Mouse (Mus musculus) adrenal gland, adult 8-10 months (tissue): ENCODE results near the gene Coq5. TPM values are rescaled to one million over a fixed set of nuclear protein-coding genes. Genes with fewer than 3 reads are reported as not detected.
"Not testable (repeated sequence)": the region's sequence is repeated elsewhere in the genome, so short reads cannot be mapped to it uniquely, and the experiment has no call there.

Source experiments
- DNase-seq: peaks from one replicate; pipeline ENCODE4 v3.0.0; 2022
- total RNA-seq, 4 experiments: library from RNA; stranded (reverse); gene quantifications; 2 replicates each; pipeline ENCODE4 v1.2.4; 2022

The Coq5 gene
- total RNA-seq, 4 experiments from 2014 or later: 50.3 to 63.7 (median 60.1) TPM

- peak; percentile 30 for DNase-seq
Observed at GRCm38 (mm10) chr5:115267469-115268045, 11.9 kb upstream of the Coq5 start.

DNA sequence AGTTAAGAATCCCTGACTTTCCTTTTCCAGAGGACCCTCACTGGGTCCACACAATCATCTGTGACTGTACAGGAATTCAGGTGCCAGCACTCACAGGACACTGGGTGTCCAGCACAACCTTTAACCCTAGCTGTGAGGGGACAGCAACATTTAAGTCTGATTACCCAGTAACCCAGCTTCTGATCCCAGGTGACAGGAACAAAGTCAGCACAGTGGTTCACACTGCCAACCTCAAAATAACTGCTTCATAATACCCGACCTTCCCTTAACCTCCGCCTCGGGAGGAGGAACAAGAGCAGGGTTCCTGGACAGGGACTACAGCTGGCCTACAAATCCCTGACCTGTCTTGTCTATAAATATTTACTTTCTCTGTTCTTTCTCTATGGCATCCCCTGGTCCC, 11.2 kb upstream of the Coq5 start:
- DNase-seq: no peak

GRCm38 (mm10) chr5:115269969-115270368, 9.5 kb upstream of the Coq5 start:
- DNase-seq: no peak

GRCm38 (mm10) chr5:115271931-115272811, 7.3 kb upstream of the Coq5 start:
- DNase-seq: peak; percentile 23

DNA sequence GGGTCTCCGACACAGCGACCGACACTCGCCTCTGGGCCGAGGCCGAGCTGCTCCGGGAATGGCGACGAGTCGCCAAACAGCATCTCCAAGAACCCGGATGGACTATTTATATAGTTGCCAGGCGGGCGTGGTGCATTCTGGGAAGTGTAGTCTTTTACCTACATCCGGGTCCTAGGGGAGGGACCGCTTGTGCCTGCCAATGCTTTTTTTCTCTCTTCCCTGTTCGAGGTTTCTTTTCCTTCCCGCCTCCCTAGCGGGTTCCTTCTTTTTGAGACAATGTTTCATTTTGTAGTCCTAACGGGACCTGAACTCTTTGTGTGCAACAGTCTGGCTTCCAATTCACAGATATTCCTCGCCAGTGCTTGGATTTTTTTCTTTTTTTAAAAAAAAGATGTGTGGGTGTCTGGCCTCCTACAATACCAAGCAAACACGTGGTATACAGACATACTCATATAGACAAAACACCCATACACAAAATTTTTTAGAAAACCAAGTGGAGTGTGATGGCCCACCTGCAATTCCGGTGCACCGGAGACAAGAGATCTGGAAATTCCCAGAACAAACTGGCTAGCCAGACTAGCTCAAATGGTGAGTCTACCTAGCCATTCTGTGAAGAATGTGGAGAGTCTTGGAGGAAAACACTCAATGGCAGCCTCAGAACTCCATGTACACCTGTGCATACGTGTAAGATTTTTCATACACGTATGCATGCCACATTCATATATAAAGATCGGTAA, 6.5 kb upstream of the Coq5 start, which contains the start of gene Rnf10:
Rnf10 (minus strand) TSS at position 87 of the 737 bp plus-strand sequence.
- peak; percentile 96 for DNase-seq

DNA sequence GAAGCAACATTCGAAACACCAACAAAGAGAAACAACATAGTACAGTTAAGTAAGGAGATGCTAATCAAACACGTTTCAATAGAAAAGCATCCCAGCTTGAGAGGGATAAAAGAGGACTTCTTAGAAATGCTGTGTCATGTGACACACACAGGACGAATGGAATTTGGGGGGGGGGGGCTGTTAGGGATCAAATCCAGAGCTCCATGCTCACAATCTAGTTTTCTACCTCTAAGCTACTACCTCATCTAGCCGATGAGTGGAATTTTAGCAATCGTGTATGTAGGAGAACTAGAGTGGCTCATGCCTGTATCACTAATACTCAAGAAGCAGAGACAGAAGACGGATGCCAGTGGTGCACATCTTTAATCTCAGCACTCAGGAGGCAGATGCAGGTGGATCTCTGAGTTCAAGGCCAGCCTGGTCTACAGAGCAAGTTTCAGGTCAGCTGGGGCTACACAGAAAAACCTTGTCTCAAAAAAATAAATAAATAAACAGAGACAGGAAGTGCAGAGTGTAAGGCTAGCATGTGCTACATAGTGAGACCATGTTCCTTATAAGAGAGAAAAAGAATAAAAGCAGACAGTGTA, 5.8 kb upstream of the Coq5 start:
- no peak for DNase-seq

DNA sequence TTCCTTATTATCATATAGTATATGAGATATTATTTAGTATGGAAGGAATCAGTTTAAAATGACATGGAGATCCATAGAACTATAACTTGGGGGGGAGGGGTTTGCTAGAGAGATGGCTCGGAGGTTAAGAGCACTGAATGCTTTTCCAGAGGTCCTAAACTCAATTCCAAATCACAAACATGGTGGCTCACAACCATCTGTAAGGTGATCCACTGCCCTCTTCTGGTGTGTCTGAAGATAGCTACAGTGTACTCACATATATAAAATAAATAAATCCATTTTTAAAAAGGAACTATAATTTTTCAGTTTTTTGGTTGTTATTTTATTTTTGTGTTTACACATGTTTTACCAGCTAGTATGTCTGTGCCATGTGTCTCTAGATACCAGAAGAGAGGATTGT, 5.1 kb upstream of the Coq5 start:
- DNase-seq: no peak

DNA sequence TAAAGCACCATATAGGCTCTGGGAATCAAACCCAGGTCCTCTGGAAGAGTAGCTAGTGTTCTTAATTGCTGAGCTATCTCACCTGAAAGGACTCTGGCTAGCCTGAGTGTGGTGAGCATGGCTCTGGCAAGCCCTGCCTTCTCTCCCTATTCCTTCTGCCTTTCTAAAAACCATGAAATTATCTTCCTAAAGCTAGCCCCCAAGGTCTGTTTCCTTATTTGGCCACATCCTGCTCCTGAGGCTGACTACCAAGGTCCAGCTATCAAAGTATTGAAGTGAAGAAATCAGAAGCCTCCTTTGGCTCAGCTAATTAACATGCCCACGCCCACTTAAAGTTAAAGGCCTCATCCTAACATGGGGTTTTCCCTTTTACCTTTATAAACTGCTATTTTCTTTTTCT, 4.7 kb upstream of the Coq5 start:
- DNase-seq: peak; percentile 35

DNA sequence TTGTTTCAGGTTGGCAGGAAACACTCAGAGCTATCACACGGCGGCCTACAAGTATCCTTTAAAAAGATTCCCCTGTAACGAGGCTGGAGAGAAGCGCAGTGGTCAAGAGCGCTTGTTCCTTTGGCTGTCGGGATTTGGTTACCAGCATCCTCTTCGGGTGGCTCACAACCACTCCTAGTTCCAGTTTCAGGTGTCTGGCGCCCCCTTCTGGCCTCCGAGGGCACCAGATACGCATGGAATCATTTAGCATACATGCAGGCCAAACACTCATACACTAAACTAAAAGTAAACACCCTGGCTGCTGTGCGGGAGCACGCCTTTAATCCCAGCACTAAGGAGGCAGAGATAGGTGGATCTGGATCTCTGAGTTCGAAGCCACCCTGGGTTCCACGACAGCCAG, 3.5 kb upstream of the Coq5 start:
- DNase-seq: no peak

DNA sequence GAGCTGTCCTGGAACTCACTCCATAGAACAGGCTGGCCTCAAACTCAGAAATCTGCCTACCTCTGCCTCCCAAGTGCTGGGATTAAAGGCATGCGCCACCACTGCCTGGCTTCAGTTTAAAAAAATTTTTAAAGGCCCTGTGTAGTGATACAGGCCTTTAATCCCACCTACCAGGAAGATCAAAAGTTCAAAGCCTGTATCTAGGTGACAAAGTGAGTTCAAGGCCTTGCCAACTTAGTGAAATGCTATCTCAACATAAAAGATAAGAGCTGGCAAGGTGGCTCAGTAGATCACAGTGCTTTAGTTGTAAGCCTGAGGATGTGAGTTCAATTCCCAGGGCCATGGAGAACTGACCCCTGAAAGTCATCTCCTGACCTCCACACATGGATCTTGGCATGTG, 1.4 kb upstream of the Coq5 start:
- no peak for DNase-seq

- DNase-seq: no peak
Observed at GRCm38 (mm10) chr5:115278785-115279184, 681 bp upstream of the Coq5 start.

DNA sequence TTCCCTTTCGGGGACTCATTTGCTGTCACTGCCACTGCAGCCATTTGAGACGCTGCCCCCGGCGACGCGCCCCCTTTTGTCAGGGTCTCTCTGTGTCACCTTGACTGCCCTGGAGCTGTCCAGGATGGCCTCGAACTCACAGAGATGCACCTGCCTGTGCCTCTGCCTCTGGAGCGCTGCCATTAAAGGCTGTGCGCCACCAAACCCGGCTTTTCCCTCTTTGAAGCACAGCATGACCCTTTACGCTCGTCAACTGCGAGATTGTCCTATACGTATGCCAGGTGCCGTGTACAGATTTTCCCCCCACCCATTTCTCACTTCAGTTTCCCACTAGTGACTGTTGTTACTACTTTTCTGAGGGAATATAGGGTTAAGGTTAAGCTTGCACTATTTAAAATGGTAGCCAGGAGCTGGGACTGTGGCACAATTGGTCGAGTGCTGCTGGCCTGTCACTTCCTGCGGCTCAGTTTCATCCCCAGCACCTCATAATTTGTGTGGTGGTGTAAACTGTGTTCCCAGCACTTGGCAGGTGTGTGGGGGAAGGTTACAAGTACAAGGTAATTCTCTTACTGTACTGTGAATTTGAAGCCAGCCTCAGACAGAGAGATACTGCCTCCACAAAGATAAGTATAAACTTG, 703 bp downstream of the Coq5 start:
- no peak for DNase-seq

- DNase-seq: no peak
Observed at GRCm38 (mm10) chr5:115284735-115285134, 5.3 kb downstream of the Coq5 start.

DNA sequence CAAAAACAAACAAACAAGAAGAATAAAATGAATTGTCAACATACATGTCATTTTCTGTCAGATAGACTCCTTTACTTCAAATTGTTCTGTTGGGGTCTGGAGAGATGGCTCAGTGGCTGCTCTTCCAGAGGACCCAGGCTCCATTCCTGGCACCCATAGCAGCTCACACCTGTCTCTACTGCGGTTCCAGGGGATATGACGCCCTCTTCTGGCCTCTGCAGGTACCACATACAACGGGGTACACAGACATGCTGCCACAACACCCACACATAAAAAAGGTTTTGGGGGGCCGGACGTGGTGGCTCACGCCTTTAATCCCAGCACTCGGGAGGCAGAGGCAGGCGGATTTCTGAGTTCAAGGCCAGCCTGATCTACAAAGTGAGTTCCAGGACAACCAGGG, 14.7 kb downstream of the Coq5 start:
- no peak for DNase-seq

DNA sequence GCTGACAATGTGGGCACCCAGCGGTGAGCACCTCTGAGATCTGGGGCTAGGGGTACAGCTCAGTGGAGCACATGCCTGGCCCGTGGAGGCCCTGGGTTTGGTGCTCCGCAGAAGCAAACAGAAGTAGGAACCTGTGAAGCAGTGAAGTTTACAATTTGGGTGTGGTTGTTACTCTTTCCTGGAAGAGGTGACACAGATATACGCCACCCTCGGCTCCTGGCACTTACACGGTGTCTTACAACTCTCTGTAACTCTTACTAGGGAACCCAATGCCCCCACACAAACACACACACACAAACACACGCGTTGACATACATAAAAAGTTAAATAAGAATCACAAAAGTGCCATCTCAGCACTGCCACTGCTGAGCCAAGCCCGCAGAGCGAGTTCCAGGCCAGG, 16.9 kb downstream of the Coq5 start:
- DNase-seq: no peak

GRCm38 (mm10) chr5:115300035-115300744, 20.7 kb downstream of the Coq5 start:
- no peak for DNase-seq

DNA sequence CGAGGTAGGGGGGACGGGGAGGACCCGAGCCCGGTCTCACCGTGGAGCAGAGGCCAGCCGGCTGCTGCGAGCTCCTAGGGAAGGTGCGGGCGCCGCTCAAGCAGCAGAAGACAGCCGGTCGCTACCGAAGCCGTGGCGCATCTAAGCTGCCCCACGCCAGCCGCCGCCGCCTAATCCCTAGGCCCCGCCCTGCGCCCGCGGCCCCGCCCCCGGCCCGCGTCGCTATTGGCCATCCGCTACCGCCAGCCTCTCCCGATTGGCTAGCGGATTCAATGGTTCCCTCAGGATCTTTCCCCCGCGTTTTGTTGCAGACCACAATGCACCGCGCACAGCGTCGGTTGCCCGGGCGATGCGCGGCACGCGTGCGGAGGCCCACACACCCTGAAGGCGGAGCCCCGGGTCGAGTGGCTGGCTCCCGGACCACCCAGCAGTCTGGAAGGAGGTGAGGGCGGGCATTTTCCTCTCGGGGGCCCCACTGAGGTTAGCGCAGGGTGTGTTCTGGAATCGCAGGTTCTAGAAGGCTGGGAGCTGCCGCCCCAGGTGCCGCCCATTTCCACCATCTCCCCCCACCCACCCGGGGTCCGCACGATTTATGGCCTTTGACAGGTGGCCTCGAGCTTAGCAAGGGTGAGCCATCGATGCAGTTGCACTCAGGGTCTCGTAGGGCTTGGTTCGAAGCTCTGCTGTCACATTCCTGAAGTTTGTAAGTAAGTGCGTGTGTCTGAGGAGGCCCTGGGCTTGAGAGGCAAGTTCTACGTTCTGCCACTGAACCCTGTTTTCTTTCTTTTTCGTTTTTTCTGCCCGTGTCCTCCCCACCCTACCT, 21.5 kb downstream of the Coq5 start, which contains the start of gene Dynll1:
Dynll1 (minus strand) TSS at position 208 of the 823 bp plus-strand sequence.
- peak; percentile 98 for DNase-seq

GRCm38 (mm10) chr5:115301615-115302014, 22.1 kb downstream of the Coq5 start:
- DNase-seq: no peak

GRCm38 (mm10) chr5:115302190-115302589, 22.7 kb downstream of the Coq5 start:
- DNase-seq: not testable (repeated sequence)

DNA sequence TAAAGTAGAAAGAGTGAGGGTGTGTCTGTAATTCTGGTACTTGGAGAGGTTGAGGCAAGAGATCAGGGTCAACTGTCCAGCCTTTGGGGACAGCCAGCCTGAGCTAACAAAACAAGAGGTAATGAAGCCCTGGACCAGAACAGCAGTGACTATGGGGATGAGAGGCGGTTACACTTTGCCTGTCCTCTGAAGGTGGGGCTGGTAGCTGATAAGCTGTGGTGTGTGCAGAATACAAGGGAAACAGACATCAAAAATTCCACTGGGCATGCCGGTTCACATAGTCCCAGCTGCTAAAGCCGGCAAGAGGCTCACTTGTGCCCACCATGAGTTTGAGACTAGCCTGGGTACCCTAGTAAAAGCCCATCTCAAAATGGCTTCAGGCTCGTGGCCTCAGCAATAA, 32.9 kb downstream of the Coq5 start:
- DNase-seq: no peak
